Mouse (Mus musculus): ENCODE measurements around the gene Cmtm7. TPM values are rescaled to one million over a fixed set of nuclear protein-coding genes. Genes with fewer than 3 reads are reported as not detected.

Cmtm7 gene
- total RNA-seq, 2 experiments from 2014 or later: 14.1 to 16.7 TPM

GRCm38 (mm10) chr9:114727315-114727714, 54.3 kb downstream of the Cmtm7 start:
- DNase-seq: peak; percentile 31

- no peak for DNase-seq
Observed at GRCm38 (mm10) chr9:114716677-114717331, 64.9 kb downstream of the Cmtm7 start.

- no peak for DNase-seq
Observed at GRCm38 (mm10) chr9:114713481-114713880, 68.2 kb downstream of the Cmtm7 start.

DNA sequence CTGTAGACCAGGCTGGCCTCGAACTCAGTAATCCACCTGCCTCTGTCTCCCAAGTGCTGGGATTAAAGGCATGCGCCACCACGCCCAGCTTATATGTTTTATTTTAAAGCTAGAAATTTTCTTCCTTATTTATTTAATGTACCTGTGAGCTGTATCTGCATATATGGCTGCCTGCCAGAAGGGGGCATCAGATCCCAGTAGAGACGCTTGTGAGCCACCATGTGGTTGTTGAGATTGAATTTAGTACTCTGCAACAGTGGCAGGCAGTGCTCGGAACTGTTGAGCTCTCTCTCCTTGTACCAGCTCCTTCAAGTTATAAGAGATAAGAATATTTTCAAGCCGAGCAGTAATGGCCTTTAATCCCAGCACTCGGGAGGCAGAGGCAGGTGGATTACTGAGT, 71.3 kb downstream of the Cmtm7 start:
- no peak for DNase-seq

- DNase-seq: no peak
Observed at GRCm38 (mm10) chr9:114707805-114708204, 73.9 kb downstream of the Cmtm7 start.

Other genes with a start within 250 kb of the Cmtm7 start
- under 1 TPM in 1 of 2 experiments, not detected in 1; 0.02 TPM for gene Trim71, start 217.5 kb downstream of the Cmtm7 start, total RNA-seq (2021)
- gene Cnot10, start 141.7 kb downstream of the Cmtm7 start, total RNA-seq (2021): 10 to 100 TPM; 18.8 to 22.9 TPM
- 10 to 100 TPM; 37.9 to 38.4 TPM for gene Dync1li1, start 93.1 kb downstream of the Cmtm7 start, total RNA-seq (2021)
- gene Cmtm6, start 50.7 kb downstream of the Cmtm7 start, total RNA-seq (2021): 10 to 100 TPM; 15.9 to 18.8 TPM
- 1 to 10 TPM; 3.1 to 4.3 TPM for gene Cmtm8, start 62.3 kb upstream of the Cmtm7 start, total RNA-seq (2021)
- 10 to 100 TPM; 21.9 to 22.2 TPM for gene Gpd1l, start 152.1 kb upstream of the Cmtm7 start, total RNA-seq (2021)
- gene Osbpl10, start 196.7 kb upstream of the Cmtm7 start, total RNA-seq (2021): 1 to 10 TPM; 8.7 to 9.6 TPM
- 10 to 100 TPM; 28.1 to 40.6 TPM for gene Rps27rt, start 200.9 kb upstream of the Cmtm7 start, total RNA-seq (2021)